Mouse (Mus musculus) heart, adult 2 months (tissue): ENCODE measurements around the gene Btbd11.

Source experiments
- CTCF ChIP-seq: fragments of 200-600 bp; IDR thresholded peaks from 2 replicates; pipeline ENCODE4 v1.8.1; 2022; ENCODE audit warnings: antibody characterized with exemption, mild to moderate bottlenecking, moderate library complexity
- POLR2A ChIP-seq: fragments of 200-500 bp; IDR thresholded peaks from 2 replicates; pipeline ENCODE4 v1.6.1; 2011; ENCODE audit warnings: mild to moderate bottlenecking, low read depth, low read length, control low read depth; ENCODE audit not compliant: insufficient read depth

DNA sequence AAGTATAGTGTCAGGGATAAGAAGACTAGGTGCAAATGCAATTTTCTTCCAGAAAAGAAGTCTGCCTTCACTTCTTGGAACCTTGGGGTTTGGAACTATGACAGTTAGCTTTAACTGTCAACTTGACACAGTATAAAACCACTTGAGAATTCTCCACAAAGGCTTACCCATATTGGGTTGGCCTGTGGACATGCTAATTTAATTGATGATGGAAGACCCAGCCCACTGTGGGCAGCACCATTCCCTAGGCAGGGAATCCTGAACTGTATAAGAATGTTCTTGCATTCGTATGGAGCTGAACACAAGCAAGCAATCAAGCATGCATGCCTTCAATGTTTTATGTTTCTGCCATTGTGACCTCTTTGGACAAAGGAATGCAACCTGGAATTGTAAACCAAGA, 122.4 kb downstream of the Btbd11 start:
- TF ChIP-seq CTCF, result no peak
- no peak for TF ChIP-seq POLR2A
